Mouse (Mus musculus): ENCODE measurements at regions not wholly inside any gene's neighbourhood (a gene's known extent, or its start where the extent isn't known, plus 50 kb on each side); places are given as distances from the start of the nearest gene placed in this dataset.
"Not testable (repeated sequence)": the region's sequence is repeated elsewhere in the genome, so short reads cannot be mapped to it uniquely, and the experiment has no call there.

- not testable (repeated sequence) for DNase-seq
These were observed 303.8 kb upstream of the Gm5152 start for GRCm38 (mm10) chr5:10550115-10550514.

GRCm38 (mm10) chr5:10562321-10562720 lies 316.0 kb upstream of the Gm5152 start:
- DNase-seq, result peak; percentile 83

GRCm38 (mm10) chr5:10592392-10592791 lies 346.1 kb upstream of the Gm5152 start:
- no peak for DNase-seq

GRCm38 (mm10) chr5:10600774-10601173 lies 346.8 kb upstream of the Gm8871 start:
- no peak for DNase-seq

- peak; percentile 27 for DNase-seq
These were observed 314.4 kb upstream of the Gm8871 start for GRCm38 (mm10) chr5:10633176-10633575.

- DNase-seq, result no peak
These were observed 299.5 kb upstream of the Gm8871 start for GRCm38 (mm10) chr5:10648075-10648474.

GRCm38 (mm10) chr5:10663301-10663700 lies 284.3 kb upstream of the Gm8871 start:
- DNase-seq, result no peak

- DNase-seq, result peak; percentile 11
These were observed 273.4 kb upstream of the Gm8871 start for GRCm38 (mm10) chr5:10674199-10674598.

GRCm38 (mm10) chr5:10685519-10685918 lies 262.1 kb upstream of the Gm8871 start:
- DNase-seq, result peak; percentile 3

GRCm38 (mm10) chr5:10727056-10727455 lies 220.5 kb upstream of the Gm8871 start:
- DNase-seq, result no peak

- no peak for DNase-seq
These were observed 198.1 kb upstream of the Gm8871 start for GRCm38 (mm10) chr5:10749546-10749945.

GRCm38 (mm10) chr5:10767469-10767868 lies 180.1 kb upstream of the Gm8871 start:
- no peak for DNase-seq
